Mouse (Mus musculus) embryonic fibroblast, embryonic 13.5 days (primary cell): ENCODE results near the gene Gm43518. TPM values are rescaled to one million over a fixed set of nuclear protein-coding genes. Genes with fewer than 3 reads are reported as not detected.

Experiments used
- H3K27ac ChIP-seq: 2 replicates; pipeline ENCODE4 v1.5.1; 2012; ENCODE audit warnings: low read length, control low read depth, inconsistent platforms; ENCODE audit not compliant: insufficient read depth
- H3K4me1 ChIP-seq: 2 replicates; pipeline ENCODE4 v1.6.1; 2011; ENCODE audit warnings: low read length; ENCODE audit not compliant: control insufficient read depth, insufficient read depth
- H3K4me3 ChIP-seq: 2 replicates; pipeline ENCODE4 v1.5.1; 2011; ENCODE audit warnings: mild to moderate bottlenecking, control low read depth, low read length; ENCODE audit not compliant: insufficient read depth
- CTCF ChIP-seq: IDR thresholded peaks from 2 replicates; pipeline ENCODE4 v1.5.1; 2011; ENCODE audit warnings: mild to moderate bottlenecking, control low read depth, low read length, moderate library complexity, borderline replicate concordance; ENCODE audit not compliant: insufficient read depth
- POLR2A ChIP-seq: IDR thresholded peaks from 2 replicates; pipeline ENCODE4 v1.6.1; 2011; ENCODE audit warnings: low read depth, mild to moderate bottlenecking, control low read depth, low read length, moderate library complexity
- polyA plus RNA-seq: library from polyadenylated mRNA; stranded (reverse); fragments of >200 nt; gene quantifications from 2 replicates; pipeline ENCODE4 v1.2.4, GENCODE M21; 2011; ENCODE audit warnings: low read depth; ENCODE audit not compliant: missing spikeins, insufficient read length

Gm43518 gene
- 1.4 and 2.0 TPM in 2 replicates for polyA plus RNA-seq

- no peak for TF ChIP-seq CTCF
- TF ChIP-seq POLR2A, result no peak
- H3K4me1 ChIP-seq, result no peaks in the 10 kb centered on the region
- no peak within 1 kb of the TSS for H3K27ac ChIP-seq
- H3K4me3 ChIP-seq, result no peak within 1 kb of the TSS
Observed at GRCm38 (mm10) chr5:123927118-123927517, at the start of gene Gm43518. Gene Gm43518, plus strand, starts transcription at chr5:123927418.

GRCm38 (mm10) chr5:123878056-123878455 is 49.2 kb upstream of the Gm43518 start:
- no peak overlapping the region for H3K4me3 ChIP-seq
- TF ChIP-seq POLR2A, result no peak
- H3K4me1 ChIP-seq, result no peaks in the 10 kb centered on the region; the same call in 1 of the 2 replicates
- H3K27ac ChIP-seq, result no peak overlapping the region

- no peak within 1 kb of the TSS for H3K4me3 ChIP-seq
- no peaks in the 10 kb centered on the region; the same call in 1 of the 2 replicates for H3K4me1 ChIP-seq
- no peak within 1 kb of the TSS for H3K27ac ChIP-seq
- TF ChIP-seq POLR2A (no peak), CTCF (no peak)
Observed at GRCm38 (mm10) chr5:123879928-123880327, 47.3 kb upstream of the Gm43518 start, which contains the start of gene Hcar1. Gene Hcar1, minus strand, starts transcription at chr5:123880020.

GRCm38 (mm10) chr5:123880778-123881177 is 46.4 kb upstream of the Gm43518 start:
- TF ChIP-seq POLR2A (no peak), CTCF (no peak)
- H3K4me3 ChIP-seq, result no peak overlapping the region
- no peaks in the 10 kb centered on the region; the same call in 1 of the 2 replicates for H3K4me1 ChIP-seq
- no peak overlapping the region for H3K27ac ChIP-seq

GRCm38 (mm10) chr5:123883891-123884290 is 43.3 kb upstream of the Gm43518 start:
- no peak overlapping the region for H3K27ac ChIP-seq
- H3K4me1 ChIP-seq, result no peaks in the 10 kb centered on the region; the same call in 1 of the 2 replicates
- TF ChIP-seq POLR2A (no peak), CTCF (no peak)
- no peak overlapping the region for H3K4me3 ChIP-seq

- no peaks in the 10 kb centered on the region; the same call in 1 of the 2 replicates for H3K4me1 ChIP-seq
- TF ChIP-seq POLR2A (no peak), CTCF (no peak)
- H3K27ac ChIP-seq, result no peak overlapping the region
- H3K4me3 ChIP-seq, result no peak overlapping the region
Observed at GRCm38 (mm10) chr5:123884332-123884731, 42.9 kb upstream of the Gm43518 start.

GRCm38 (mm10) chr5:123886365-123886764 is 40.9 kb upstream of the Gm43518 start:
- TF ChIP-seq CTCF, result no peak
- no peak for TF ChIP-seq POLR2A
- Histone ChIP-seq H3K4me3 (no peak overlapping the region), H3K27ac (no peak overlapping the region), H3K4me1 (no peaks in the 10 kb centered on the region)

- no peak for TF ChIP-seq POLR2A
- TF ChIP-seq CTCF, result no peak
Observed at GRCm38 (mm10) chr5:123890312-123890711, 36.9 kb upstream of the Gm43518 start.

GRCm38 (mm10) chr5:123890987-123891386 is 36.2 kb upstream of the Gm43518 start:
- no peak overlapping the region for H3K27ac ChIP-seq
- TF ChIP-seq POLR2A (no peak), CTCF (no peak)
- no peak overlapping the region for H3K4me3 ChIP-seq
- H3K4me1 ChIP-seq, result no peaks in the 10 kb centered on the region

More at GRCm38 (mm10) chr5:123890312-123890711, 36.9 kb upstream of the Gm43518 start:
- Histone ChIP-seq H3K4me1 (no peaks in the 10 kb centered on the region), H3K4me3 (no peak overlapping the region), H3K27ac (no peak overlapping the region)

- H3K4me1 ChIP-seq, result no peaks in the 10 kb centered on the region
- no peak for TF ChIP-seq CTCF
- no peak for TF ChIP-seq POLR2A
- H3K4me3 ChIP-seq, result no peak overlapping the region
- no peak overlapping the region for H3K27ac ChIP-seq
Observed at GRCm38 (mm10) chr5:123891669-123892068, 35.5 kb upstream of the Gm43518 start.

GRCm38 (mm10) chr5:123893520-123893919 is 33.7 kb upstream of the Gm43518 start:
- TF ChIP-seq POLR2A, result no peak
- no peak for TF ChIP-seq CTCF
- Histone ChIP-seq H3K4me1 (no peaks in the 10 kb centered on the region), H3K27ac (no peak overlapping the region), H3K4me3 (no peak overlapping the region)
